Mouse (Mus musculus) MEL (cell line): ENCODE measurements around the gene Jag2. TPM values are rescaled to one million over a fixed set of nuclear protein-coding genes. Genes with fewer than 3 reads are reported as not detected.
A peak's percentile ranks its signal among the peaks of the same experiment; 100 is the strongest.

ENCODE experiments used
- DNase-seq: peaks from one replicate; pipeline ENCODE4 v3.0.0; 2011; ENCODE audit warnings: low read depth, low spot score
- H3K27ac ChIP-seq: 2 replicates; pipeline ENCODE4 v1.5.1; 2012; ENCODE audit warnings: low read depth, mild to moderate bottlenecking, control low read depth, low read length, moderate library complexity; ENCODE audit not compliant: control insufficient read depth
- H3K27me3 ChIP-seq, 2 experiments: fragments of 150-350 bp in 1 of 2; sonication (generic) in 1 of 2; 2 replicates each; pipeline ENCODE4 v1.6.1; 2012; ENCODE audit warnings: low read length in 2 of 2, mild to moderate bottlenecking in 2 of 2, improper control_type of control experiment in 1 of 2, moderate library complexity in 1 of 2; ENCODE audit not compliant: insufficient read depth in 2 of 2, control insufficient read depth in 1 of 2
- H3K36me3 ChIP-seq, 2 experiments: 2 replicates each; pipeline ENCODE4 v1.6.1; 2012 to 2014; ENCODE audit warnings: low read length in 2 of 2, improper control_type of control experiment in 1 of 2, inconsistent platforms in 1 of 2, mild to moderate bottlenecking in 1 of 2; ENCODE audit not compliant: insufficient read depth in 2 of 2, control insufficient read depth in 1 of 2
- H3K4me1 ChIP-seq, 2 experiments: fragments of 150-350 bp in 1 of 2; sonication (generic) in 1 of 2; 2 replicates each; pipeline ENCODE4 v1.6.1; 2012; ENCODE audit warnings: low read length in 2 of 2, improper control_type of control experiment in 1 of 2, mild to moderate bottlenecking in 1 of 2; ENCODE audit not compliant: insufficient read depth in 2 of 2, control insufficient read depth in 1 of 2
- H3K4me3 ChIP-seq, 2 experiments: fragments of 150-350 bp in 1 of 2; sonication (generic) in 1 of 2; 2 replicates each; pipeline ENCODE4 v1.5.1; 2012; ENCODE audit warnings: low read depth in 2 of 2, low read length in 2 of 2, mild to moderate bottlenecking in 2 of 2, moderate library complexity in 2 of 2, control low read depth in 1 of 2, improper control_type of control experiment in 1 of 2; ENCODE audit not compliant: control insufficient read depth in 1 of 2, insufficient read depth in 1 of 2
- H3K79me2 ChIP-seq: 2 replicates; pipeline ENCODE4 v1.6.1; 2012; ENCODE audit warnings: mild to moderate bottlenecking, low read length, moderate library complexity; ENCODE audit not compliant: control insufficient read depth, poor library complexity, insufficient read depth
- H3K9ac ChIP-seq: 2 replicates; pipeline ENCODE4 v1.6.1; 2012; ENCODE audit warnings: low read depth, mild to moderate bottlenecking, control low read depth, low read length, moderate library complexity; ENCODE audit not compliant: control insufficient read depth, poor library complexity, severe bottlenecking
- H3K9me3 ChIP-seq: fragments of 150-350 bp; sonication (generic); replicated peaks from 2 replicates; pipeline ENCODE4 v1.6.1; 2012; ENCODE audit warnings: mild to moderate bottlenecking, low read length, improper control_type of control experiment, moderate library complexity; ENCODE audit not compliant: insufficient read depth
- CHD2 ChIP-seq: IDR thresholded peaks from 2 replicates; pipeline ENCODE4 v1.6.1; 2011; ENCODE audit warnings: low read length, improper control_type of control experiment
- CTCF ChIP-seq, 3 experiments: IDR thresholded peaks in 2 of 3; conservative IDR thresholded peaks in 1 of 3; 2 replicates each; pipeline ENCODE4 v1.5.1; 2011 to 2012; ENCODE audit warnings: low read length in 3 of 3, low read depth in 2 of 3, mild to moderate bottlenecking in 2 of 3, improper control_type of control experiment in 1 of 3, inconsistent platforms in 1 of 3, mixed read lengths in 1 of 3, moderate library complexity in 1 of 3; ENCODE audit not compliant: control insufficient read depth in 1 of 3, insufficient read depth in 1 of 3, poor library complexity in 1 of 3, severe bottlenecking in 1 of 3
- E2F4 ChIP-seq: IDR thresholded peaks from 2 replicates; pipeline ENCODE4 v1.6.1; 2011; ENCODE audit warnings: low read depth, low read length, improper control_type of control experiment, borderline replicate concordance
- ELF1 ChIP-seq: IDR thresholded peaks from 2 replicates; pipeline ENCODE4 v1.6.1; 2014; ENCODE audit warnings: low read depth, mild to moderate bottlenecking, inconsistent platforms, low read length, improper control_type of control experiment, moderate library complexity
- EP300 ChIP-seq, 2 experiments: IDR thresholded peaks; 2 replicates each; pipeline ENCODE4 v1.6.1; 2011; ENCODE audit warnings: improper control_type of control experiment in 2 of 2, low read length in 2 of 2, low read depth in 1 of 2, mild to moderate bottlenecking in 1 of 2
- GATA1 ChIP-seq: IDR thresholded peaks from 2 replicates; pipeline ENCODE4 v1.6.1; 2011; ENCODE audit warnings: low read depth, low read length, improper control_type of control experiment
- HCFC1 ChIP-seq: IDR thresholded peaks from 2 replicates; pipeline ENCODE4 v1.6.1; 2012; ENCODE audit warnings: low read depth, mild to moderate bottlenecking, inconsistent platforms, low read length, improper control_type of control experiment, moderate library complexity
- JUND ChIP-seq: IDR thresholded peaks from 2 replicates; pipeline ENCODE4 v1.6.1; 2011; ENCODE audit warnings: low read depth, mild to moderate bottlenecking, improper control_type of control experiment, low read length
- KAT2A ChIP-seq: conservative IDR thresholded peaks from 2 replicates; pipeline ENCODE4 v1.6.1; 2012; ENCODE audit warnings: low read depth, low read length, improper control_type of control experiment, inconsistent platforms
- MEF2A ChIP-seq: IDR thresholded peaks from 2 replicates; pipeline ENCODE4 v1.6.1; 2014; ENCODE audit warnings: low read depth, mild to moderate bottlenecking, inconsistent platforms, low read length, improper control_type of control experiment; ENCODE audit not compliant: poor library complexity, insufficient replicate concordance, severe bottlenecking; ENCODE audit errors: extremely low read depth
- MXI1 ChIP-seq: IDR thresholded peaks from 2 replicates; pipeline ENCODE4 v1.6.1; 2011; ENCODE audit warnings: mild to moderate bottlenecking, low read depth, low read length, improper control_type of control experiment
- MYB ChIP-seq: IDR thresholded peaks from 2 replicates; pipeline ENCODE4 v1.6.1; 2011; ENCODE audit warnings: mild to moderate bottlenecking, low read depth, low read length, improper control_type of control experiment
- NRF1 ChIP-seq: IDR thresholded peaks from 2 replicates; pipeline ENCODE4 v1.6.1; 2014; ENCODE audit warnings: low read depth, mild to moderate bottlenecking, inconsistent platforms, low read length, improper control_type of control experiment, moderate library complexity; ENCODE audit not compliant: poor library complexity, insufficient read depth, severe bottlenecking
- POLR2A ChIP-seq, 2 experiments: IDR thresholded peaks; 2 replicates each; pipeline ENCODE4 v1.6.1; 2011 to 2012; ENCODE audit warnings: low read length in 2 of 2, mild to moderate bottlenecking in 2 of 2, control low read depth in 1 of 2, improper control_type of control experiment in 1 of 2, low read depth in 1 of 2, moderate library complexity in 1 of 2; ENCODE audit not compliant: control insufficient read depth in 1 of 2, insufficient read depth in 1 of 2, poor library complexity in 1 of 2
- POLR2AphosphoS2 ChIP-seq: IDR thresholded peaks from 2 replicates; pipeline ENCODE4 v1.6.1; 2011; ENCODE audit warnings: low read length, improper control_type of control experiment
- POLR2AphosphoS5 ChIP-seq: IDR thresholded peaks from 2 replicates; pipeline ENCODE4 v1.6.1; 2012; ENCODE audit warnings: low read depth, borderline replicate concordance, mild to moderate bottlenecking, inconsistent platforms, low read length, moderate library complexity, mixed read lengths
- RAD21 ChIP-seq: IDR thresholded peaks from 2 replicates; pipeline ENCODE4 v1.6.1; 2011; ENCODE audit warnings: mild to moderate bottlenecking, low read depth, low read length, improper control_type of control experiment
- RCOR1 ChIP-seq: IDR thresholded peaks from 2 replicates; pipeline ENCODE4 v1.6.1; 2012; ENCODE audit warnings: low read depth, mild to moderate bottlenecking, inconsistent platforms, low read length, improper control_type of control experiment
- SIN3A ChIP-seq: IDR thresholded peaks from 2 replicates; pipeline ENCODE4 v1.6.1; 2012; ENCODE audit warnings: low read length, improper control_type of control experiment, inconsistent platforms
- SMC3 ChIP-seq: IDR thresholded peaks from 2 replicates; pipeline ENCODE4 v1.6.1; 2011; ENCODE audit warnings: low read depth, low read length, improper control_type of control experiment
- TAL1 ChIP-seq: IDR thresholded peaks from 2 replicates; pipeline ENCODE4 v1.6.1; 2012; ENCODE audit warnings: mild to moderate bottlenecking, inconsistent platforms, low read length, moderate library complexity, mixed read lengths
- TBP ChIP-seq: IDR thresholded peaks from 2 replicates; pipeline ENCODE4 v1.8.0; 2011; ENCODE audit warnings: low read depth, low read length, improper control_type of control experiment
- TCF12 ChIP-seq: IDR thresholded peaks from 2 replicates; pipeline ENCODE4 v1.6.1; 2014; ENCODE audit warnings: low read depth, mild to moderate bottlenecking, inconsistent platforms, low read length, improper control_type of control experiment, moderate library complexity
- USF1 ChIP-seq: IDR thresholded peaks from 2 replicates; pipeline ENCODE4 v1.6.1; 2014; ENCODE audit warnings: low read depth, mild to moderate bottlenecking, inconsistent platforms, low read length, improper control_type of control experiment, moderate library complexity
- ZC3H11A ChIP-seq: IDR thresholded peaks from 2 replicates; pipeline ENCODE4 v1.6.1; 2012; ENCODE audit warnings: low read depth, mild to moderate bottlenecking, inconsistent platforms, low read length, improper control_type of control experiment
- ZNF384 ChIP-seq: IDR thresholded peaks from 2 replicates; pipeline ENCODE4 v1.6.1; 2012; ENCODE audit warnings: low read depth, mild to moderate bottlenecking, inconsistent platforms, low read length, improper control_type of control experiment
- polyA plus RNA-seq, 2 experiments: library from polyadenylated mRNA; stranded (reverse) in 1 of 2; unstranded in 1 of 2; fragments of >175 nt in 1 of 2; fragments of >200 nt in 1 of 2; gene quantifications; 2 replicates each; pipeline versions ENCODE4 v1.2.1 to v1.2.4; 2012; ENCODE audit warnings: low replicate concordance in 2 of 2, low read depth in 1 of 2; ENCODE audit not compliant: insufficient read length in 2 of 2, insufficient read depth in 1 of 2, missing spikeins in 1 of 2
- total RNA-seq: library from RNA; depleted of rRNA; stranded (reverse); fragments of 300-350 nt; gene quantifications from 2 replicates; pipeline ENCODE4 v1.2.3, GENCODE M21; 2012

The Jag2 gene
- total and polyA plus RNA-seq, 3 experiments, result 1.0 to 3.9 TPM; not detected in 1

DNA sequence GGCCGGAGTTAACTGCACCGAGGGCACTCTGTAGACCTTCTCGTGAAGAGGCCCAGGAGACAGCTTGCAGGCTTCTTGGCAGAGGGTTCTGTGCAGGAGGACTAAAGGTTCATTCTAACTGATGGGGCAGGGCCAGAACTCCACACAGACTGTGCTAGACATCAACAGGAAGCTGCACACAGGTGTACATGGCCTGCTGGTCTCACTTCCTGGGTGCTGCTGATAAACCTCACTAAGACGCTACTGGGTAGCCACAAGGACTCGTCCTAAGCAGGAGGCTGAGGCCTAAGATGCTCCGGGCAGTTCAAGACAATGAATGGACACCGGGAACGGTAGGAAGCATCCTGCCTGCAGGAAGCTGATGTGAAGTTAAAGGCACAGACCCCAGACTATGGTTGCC is 29.8 kb upstream of the Jag2 start:
- Histone ChIP-seq H3K9me3 (no peaks in the 10 kb centered on the region), H3K36me3 (peaks cover 0 to 25% of the 10 kb centered on the region in 2 experiments; a peak in 2 of 4 replicates), H3K9ac (no peak overlapping the region), H3K27me3 (no peaks in the 10 kb centered on the region), H3K27ac (no peak overlapping the region), H3K79me2 (no peaks in the 10 kb centered on the region), H3K4me1 (no peaks in the 10 kb centered on the region), H3K4me3 (no peak overlapping the region)
- no peak for DNase-seq
- TF ChIP-seq ZNF384 (no peak), USF1 (no peak), ELF1 (no peak), TBP (no peak), ZC3H11A (no peak), KAT2A (no peak), RAD21 (no peak), MEF2A (no peak), MXI1 (no peak), GATA1 (no peak), POLR2AphosphoS5 (no peak), CHD2 (no peak)

DNA sequence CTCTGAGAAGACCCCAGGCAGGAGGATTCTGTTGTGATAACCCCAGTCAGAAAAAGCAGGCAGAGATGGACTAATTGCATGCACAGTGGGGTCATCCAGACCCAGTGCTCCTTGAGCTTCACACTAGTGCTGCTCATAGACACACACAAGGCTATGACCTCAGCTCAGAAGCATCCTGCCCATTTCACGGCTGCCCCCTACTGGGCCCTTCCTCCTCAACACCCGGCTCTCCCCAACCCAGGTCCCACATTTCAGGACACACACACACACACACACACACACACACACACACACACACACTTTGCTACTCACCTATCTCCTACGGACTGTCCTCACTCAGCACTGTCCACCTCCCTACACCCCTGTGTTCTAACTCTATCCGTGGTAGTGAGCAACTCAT is 28.7 kb upstream of the Jag2 start:
- H3K9ac ChIP-seq, result no peak overlapping the region

DNA sequence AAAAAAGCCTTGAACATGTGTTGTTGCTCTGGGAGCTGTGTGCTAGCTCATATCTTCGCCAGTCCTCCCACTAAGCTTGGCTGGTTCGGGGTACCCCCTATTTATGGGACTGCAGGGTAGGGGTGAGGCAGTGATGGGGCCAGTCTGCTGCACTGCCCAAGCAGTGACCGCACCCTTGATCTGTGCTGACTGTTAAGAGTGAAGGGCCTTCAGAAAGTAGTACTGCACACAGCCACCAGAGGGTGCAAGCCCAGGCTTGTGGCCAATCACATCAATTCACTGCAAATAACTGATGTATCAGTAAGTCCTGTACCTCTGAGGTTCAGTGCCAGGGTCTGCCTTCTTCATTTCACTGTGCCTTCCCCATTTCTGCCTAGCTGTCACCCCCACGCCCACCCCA is 26.2 kb upstream of the Jag2 start:
- no peaks in the 10 kb centered on the region for H3K27me3 ChIP-seq
- H3K27ac ChIP-seq, result no peak overlapping the region
- peak; percentile 89 for DNase-seq
- H3K9ac ChIP-seq, result no peak overlapping the region
- no peaks in the 10 kb centered on the region for H3K9me3 ChIP-seq
- H3K4me1 ChIP-seq, result peaks cover 13 to 23% of the 10 kb centered on the region in 2 experiments
- no peak overlapping the region for H3K4me3 ChIP-seq
- H3K79me2 ChIP-seq, result no peaks in the 10 kb centered on the region
- peaks cover 6 to 18% of the 10 kb centered on the region in 2 experiments for H3K36me3 ChIP-seq
- no peak for TF ChIP-seq TCF12
- TF ChIP-seq RCOR1, result peak; percentile 57
- no peak for TF ChIP-seq SIN3A
- TF ChIP-seq TBP, result 0 out of 2 replicates have a peak, but pooled peaks have one; percentile 28
- no peak for TF ChIP-seq JUND
- TF ChIP-seq TAL1, result no peak
- TF ChIP-seq EP300 (IDR thresholded peaks at IDR 0.05; ENCODE audit: low read depth in 1 of 2, low read length in 2 of 2), result no peak
- peak; percentile 52 for TF ChIP-seq ZC3H11A
- TF ChIP-seq MYB, result no peak
- peak; percentile 58 for TF ChIP-seq RAD21
- TF ChIP-seq KAT2A, result no peak
- 0 out of 4 replicates have a peak, but pooled peaks of 1 of the 2 experiments have one; percentile 27 for TF ChIP-seq POLR2A (IDR thresholded peaks at IDR 0.05; ENCODE audit: control insufficient read depth in 1 of 2, insufficient read depth in 1 of 2, low read depth in 1 of 2, low read length in 2 of 2, poor library complexity in 1 of 2)
- TF ChIP-seq NRF1, result no peak
- no peak for TF ChIP-seq POLR2AphosphoS2
- no peak for TF ChIP-seq ZNF384
- no peak for TF ChIP-seq HCFC1
- TF ChIP-seq E2F4, result no peak
- TF ChIP-seq USF1, result peak; percentile 19; the same call in 1 of the 2 replicates

More for the DNA sequence above, 28.7 kb upstream of the Jag2 start:
- H3K36me3 ChIP-seq, result peaks cover 0 to 15% of the 10 kb centered on the region in 2 experiments; a peak in 2 of 4 replicates
- H3K9me3 ChIP-seq, result no peaks in the 10 kb centered on the region
- no peak overlapping the region for H3K27ac ChIP-seq
- no peaks in the 10 kb centered on the region for H3K79me2 ChIP-seq
- no peaks in the 10 kb centered on the region for H3K27me3 ChIP-seq
- H3K4me3 ChIP-seq, result no peak overlapping the region
- no peaks in the 10 kb centered on the region for H3K4me1 ChIP-seq
- peak; percentile 43 for DNase-seq
- TF ChIP-seq SMC3 (0 out of 2 replicates have a peak, but pooled peaks have one; percentile 11), CTCF (IDR thresholded peaks at IDR 0.05 in 2 of 3, conservative IDR thresholded peaks at IDR 0.05 in 1 of 3; ENCODE audit: control insufficient read depth in 1 of 3, insufficient read depth in 1 of 3, low read depth in 2 of 3, low read length in 3 of 3, poor library complexity in 1 of 3, severe bottlenecking in 1 of 3) (peak in 2 of 3 experiments; percentile 21 to 38; a peak in 3 of 6 replicates), POLR2AphosphoS2 (peak; percentile 15; the same call in 1 of the 2 replicates), NRF1 (no peak)
